Mouse (Mus musculus) kidney, postnatal 36 days (tissue): ENCODE measurements around the gene Ica1.

Experiments
- DNase-seq, 2 experiments: peaks; one replicate each; pipeline ENCODE4 v3.0.0; 2021 to 2022; ENCODE audit warnings: mixed read lengths in 2 of 2

Gene Ica1

GRCm38 (mm10) chr6:8741659-8742058 is 36.6 kb downstream of the Ica1 start:
- no peak for DNase-seq

GRCm38 (mm10) chr6:8740092-8740491 is 38.2 kb downstream of the Ica1 start:
- DNase-seq, result no peak

DNA sequence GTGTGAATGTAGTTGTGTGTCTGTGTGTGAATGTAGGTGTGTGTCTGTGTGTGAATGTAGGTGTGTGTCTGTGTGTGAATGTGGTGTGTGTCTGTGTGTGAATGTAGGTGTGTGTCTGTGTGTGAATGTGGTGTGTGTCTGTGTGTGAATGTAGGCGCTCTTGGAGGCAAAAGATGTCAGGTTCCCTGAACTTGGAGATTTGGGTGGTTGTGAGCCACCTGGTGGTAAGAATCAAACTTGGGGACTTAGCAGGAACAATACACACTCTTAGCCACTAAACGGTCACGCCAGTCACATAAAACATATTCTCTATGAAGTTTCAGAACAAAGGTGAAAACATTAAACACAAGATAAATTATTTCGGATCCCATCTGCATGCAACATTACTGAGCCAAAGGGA is 39.9 kb downstream of the Ica1 start:
- DNase-seq, result peak in 1 of 2 experiments; percentile 31

GRCm38 (mm10) chr6:8736493-8736820 is 41.8 kb downstream of the Ica1 start:
- DNase-seq, result no peak

DNA sequence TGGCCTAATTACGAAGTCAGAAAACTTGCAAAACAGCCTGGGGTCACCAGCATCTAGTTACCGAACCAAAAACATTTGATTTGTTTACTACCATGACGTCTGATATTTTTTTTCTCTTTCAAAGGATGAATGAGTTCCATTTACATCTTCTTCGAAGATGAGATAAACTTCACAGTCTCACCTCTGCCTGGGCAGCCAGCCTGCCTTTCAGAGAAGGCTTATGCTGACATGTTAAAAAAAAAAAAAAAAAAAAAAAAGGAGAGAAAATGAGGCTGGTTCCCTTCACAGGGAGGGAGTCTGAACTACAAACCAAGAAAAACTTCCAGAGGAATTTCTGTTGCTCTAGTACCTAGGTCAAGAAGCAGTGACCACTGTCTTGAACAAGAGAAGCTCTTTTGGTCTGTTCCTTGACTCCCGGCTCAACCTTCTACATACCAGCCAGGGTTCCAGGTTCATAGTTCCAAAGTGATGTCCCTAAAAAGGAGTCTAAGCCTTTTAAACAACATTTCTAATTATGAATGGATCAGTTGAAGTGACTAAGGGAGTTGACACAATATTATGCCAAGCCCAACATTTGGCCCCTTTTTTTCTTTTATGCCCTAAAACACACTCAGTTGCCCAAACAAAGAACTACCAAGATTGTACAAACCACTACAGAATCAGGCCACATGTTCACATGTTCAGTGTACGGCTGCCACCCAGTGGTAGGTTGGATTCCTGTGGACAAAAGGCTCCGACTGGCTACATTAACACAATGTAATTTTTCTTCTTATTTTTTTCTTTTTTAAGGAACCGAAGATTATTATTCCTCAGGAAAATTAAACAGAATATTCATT is 42.4 kb downstream of the Ica1 start:
- peak; percentile 57 to 89 for DNase-seq

GRCm38 (mm10) chr6:8735044-8735443 is 43.2 kb downstream of the Ica1 start:
- DNase-seq, result no peak

- no peak for DNase-seq
Observed at GRCm38 (mm10) chr6:8732492-8732891, 45.8 kb downstream of the Ica1 start.

DNA sequence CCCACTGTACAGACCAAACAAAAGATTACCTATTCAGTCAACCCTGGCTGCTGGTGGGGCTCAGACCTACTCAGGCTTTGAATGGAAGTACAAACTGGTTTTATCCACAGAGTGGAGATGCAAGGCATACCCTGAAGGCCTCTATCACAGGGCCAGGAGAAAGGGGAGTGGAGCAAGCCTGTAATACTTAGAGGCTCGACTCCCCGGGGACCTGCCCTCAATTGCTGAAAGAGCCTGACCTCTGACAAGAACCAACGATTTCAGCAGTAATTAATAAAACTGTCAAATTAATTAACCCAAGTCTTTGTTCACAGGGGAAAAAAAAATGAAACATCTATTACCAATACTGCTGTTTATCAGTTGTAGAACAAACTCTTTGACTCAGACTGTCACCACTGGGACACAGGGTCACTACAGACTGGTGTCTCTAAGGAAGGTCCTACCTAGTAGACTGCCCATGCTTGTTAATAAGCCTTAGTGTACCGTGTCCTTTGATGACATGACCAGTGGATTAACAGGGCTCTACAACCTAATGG is 46.6 kb downstream of the Ica1 start:
- DNase-seq, result no peak

- DNase-seq, result no peak
Observed at GRCm38 (mm10) chr6:8730433-8730832, 47.9 kb downstream of the Ica1 start.

DNA sequence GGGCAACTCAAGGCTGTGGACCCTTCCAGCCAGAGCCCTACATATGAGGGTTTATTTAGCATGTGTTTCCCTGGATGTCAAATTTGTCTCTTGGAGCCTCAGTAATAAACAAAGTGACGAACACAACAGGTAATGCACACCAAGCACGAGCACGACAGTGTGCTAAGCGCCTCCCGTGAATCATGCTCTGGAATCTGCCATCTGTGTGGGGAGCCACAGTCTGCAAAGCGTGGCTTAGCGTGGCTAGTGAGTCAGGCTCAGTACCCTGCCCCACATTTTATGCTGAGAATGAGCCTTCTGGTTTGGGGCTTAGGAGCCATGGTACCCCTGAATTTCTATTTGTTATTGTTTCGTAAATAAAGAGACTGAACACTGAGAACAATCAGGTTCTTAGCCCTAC is 50.5 kb downstream of the Ica1 start:
- no peak for DNase-seq

DNA sequence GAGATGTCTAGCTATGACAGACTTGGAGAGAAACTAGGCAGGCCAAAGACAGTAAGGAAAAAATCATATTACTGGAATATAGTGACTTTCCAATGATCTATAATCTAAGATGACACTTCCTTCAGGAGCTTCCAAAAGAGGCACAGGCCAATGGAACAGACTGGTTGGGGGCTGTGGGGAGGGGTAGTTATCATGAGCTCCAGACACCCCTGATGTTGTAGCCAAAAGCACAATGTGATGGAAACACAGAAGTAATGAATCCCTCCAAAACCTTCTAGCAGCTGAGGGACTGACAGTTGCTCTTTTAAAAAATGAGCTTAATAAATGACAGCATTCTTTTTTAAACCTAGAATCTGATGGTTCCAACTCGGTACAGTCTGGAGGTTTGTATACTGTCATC is 52.7 kb downstream of the Ica1 start:
- DNase-seq, result no peak

DNA sequence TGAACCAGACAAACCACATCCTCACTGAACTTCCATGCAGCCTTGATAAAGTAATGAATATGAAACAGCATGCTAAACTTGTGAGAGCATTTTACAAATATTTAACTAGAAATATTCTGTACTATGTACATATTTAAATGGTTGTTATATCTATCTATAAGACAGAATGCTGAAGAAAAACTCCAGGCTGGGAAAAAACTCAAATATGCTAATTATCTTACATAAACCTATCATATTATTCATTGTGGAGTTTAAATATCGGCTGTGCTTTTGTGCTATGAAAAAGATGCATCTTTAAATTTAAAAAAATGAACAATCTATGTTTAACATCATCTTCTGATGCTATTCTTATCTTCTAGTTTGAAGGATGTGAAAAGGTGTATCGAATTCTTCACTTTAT is 58.6 kb downstream of the Ica1 start:
- no peak for DNase-seq

- DNase-seq, result no peak
Observed at GRCm38 (mm10) chr6:8717967-8718366, 60.3 kb downstream of the Ica1 start.

DNA sequence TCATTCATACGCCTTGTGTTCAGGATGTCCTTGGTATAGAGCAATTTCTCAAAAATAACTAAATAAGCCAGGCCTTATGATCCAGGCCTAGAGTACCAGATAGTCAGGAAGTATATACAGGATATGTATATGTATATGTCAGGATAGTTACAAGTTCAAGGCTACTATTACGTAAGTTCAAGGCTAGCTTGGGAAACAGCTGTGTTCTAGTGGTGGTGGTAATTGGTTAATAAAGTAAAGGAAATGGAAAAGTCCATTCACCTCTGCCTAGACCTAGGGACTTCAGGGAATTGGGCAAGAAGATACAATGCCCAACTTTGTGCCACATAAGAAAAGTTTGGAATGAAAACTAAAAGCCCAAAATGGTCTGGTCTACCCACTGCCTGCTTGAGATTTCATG is 61.7 kb downstream of the Ica1 start:
- no peak for DNase-seq

DNA sequence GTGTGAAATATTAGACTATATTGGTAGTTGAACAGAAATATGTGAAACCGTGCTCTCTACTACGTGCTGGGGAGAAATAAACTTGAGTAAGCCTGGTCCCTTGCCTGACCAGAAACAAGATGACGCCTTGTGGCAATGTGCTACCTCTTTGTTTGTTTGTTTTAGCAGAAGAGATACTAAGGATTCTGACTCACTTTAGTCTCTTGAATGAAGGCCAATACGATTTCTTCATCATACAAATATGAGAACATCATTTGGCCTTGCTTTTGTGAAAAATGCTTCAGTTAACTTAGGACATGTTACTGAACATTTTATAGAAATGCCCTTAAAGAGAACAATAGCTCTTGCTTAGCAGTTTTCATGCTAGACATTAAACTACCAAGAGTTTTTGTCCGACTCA is 67.0 kb downstream of the Ica1 start:
- no peak for DNase-seq

- peak; percentile 53 to 70 for DNase-seq
Observed at GRCm38 (mm10) chr6:8694636-8695514, 83.4 kb downstream of the Ica1 start.

DNA sequence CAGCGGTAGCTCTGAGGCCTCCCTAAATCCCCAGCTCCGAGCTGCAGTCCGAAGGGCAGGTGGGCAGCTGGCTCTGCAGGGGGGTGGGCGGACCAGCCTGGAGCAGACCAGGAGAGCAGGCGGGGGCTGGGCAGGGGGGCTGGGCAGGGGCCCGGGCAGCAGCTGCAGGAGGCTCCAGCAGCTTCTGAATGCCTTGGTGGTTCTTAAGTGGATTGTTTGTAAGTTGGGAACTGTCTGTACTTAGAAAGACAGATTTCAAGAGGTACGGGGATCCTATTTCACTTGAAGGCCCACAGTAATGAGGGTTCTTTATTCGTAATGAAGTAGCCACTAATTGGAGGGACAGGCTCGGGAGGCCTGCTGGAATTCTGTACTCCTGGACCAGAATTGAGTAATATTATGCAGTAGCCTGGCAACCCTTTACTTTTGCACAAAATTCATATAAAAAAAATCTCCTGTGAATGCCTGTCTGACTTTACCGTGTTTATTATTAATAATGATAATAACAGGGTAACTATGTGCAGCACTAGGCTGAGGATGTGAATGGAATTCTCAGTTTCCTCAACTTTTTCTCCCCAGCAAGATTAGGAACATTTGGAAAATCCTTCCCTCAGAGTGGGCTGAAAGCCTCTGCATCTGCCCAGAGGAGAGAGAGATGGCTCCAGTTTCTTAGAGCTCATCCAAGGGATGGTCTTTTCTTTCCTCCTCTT is 84.2 kb downstream of the Ica1 start:
- DNase-seq, result no peak

GRCm38 (mm10) chr6:8693141-8693881 is 85.0 kb downstream of the Ica1 start:
- no peak for DNase-seq

DNA sequence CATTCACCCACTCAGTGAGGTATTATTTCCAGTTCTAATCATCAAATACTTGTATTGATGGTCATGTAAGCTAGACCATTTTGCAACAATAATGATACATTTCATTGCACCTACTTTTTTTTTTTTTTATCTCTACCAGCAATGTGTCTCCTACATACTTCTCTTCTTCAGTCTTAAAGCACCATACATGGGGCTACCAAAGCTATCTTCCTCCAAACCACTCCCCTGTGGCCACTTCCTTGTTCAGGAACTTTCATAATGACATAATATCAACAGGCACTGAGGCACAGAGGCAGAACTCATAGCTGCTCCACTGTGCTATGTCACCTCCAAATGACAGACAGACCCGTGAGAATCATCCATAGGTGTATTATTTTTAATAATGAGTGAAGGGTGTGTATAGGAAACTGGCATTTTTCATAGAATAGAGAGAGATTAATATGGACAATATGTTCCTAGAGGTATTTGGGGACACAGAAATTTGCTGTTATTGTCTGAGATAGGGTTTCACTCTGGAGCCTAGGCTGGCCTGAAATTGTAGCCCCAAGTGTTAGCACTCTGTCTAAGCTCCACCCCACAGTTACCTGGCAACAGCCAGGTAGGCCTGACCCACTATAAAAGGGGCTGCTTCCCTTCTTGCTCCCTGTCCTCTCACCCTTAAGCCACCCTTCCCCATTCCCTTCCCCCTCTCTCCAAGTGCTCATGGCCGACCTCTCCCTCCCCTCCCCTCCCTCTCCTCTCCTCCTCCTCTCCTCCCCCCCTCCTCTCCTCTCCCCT is 86.9 kb downstream of the Ica1 start:
- DNase-seq, result no peak

- DNase-seq, result no peak
Observed at GRCm38 (mm10) chr6:8690441-8690840, 87.8 kb downstream of the Ica1 start.
